Mouse (Mus musculus) heart, embryonic 11.5 days (tissue): ENCODE measurements at regions not wholly inside any gene's neighbourhood (a gene's known extent, or its start where the extent isn't known, plus 50 kb on each side); places are given as distances from the start of the nearest gene placed in this dataset.

ENCODE experiments used
- ATAC-seq: fragments of 200-750 bp; cut with Nextera tagmentation; replicated peaks from 2 replicates; pipeline ENCODE4 v1.8.0; 2017; ENCODE audit warnings: moderate library complexity; ENCODE audit not compliant: insufficient number of reproducible peaks, low FRiP score, low TSS enrichment
- H3K27ac ChIP-seq: fragments of 300-500 bp; sonication (generic); 2 replicates; pipeline ENCODE4 v1.5.1; 2014; ENCODE audit warnings: mild to moderate bottlenecking, low read depth, low read length
- H3K27me3 ChIP-seq: fragments of 300-500 bp; sonication (generic); 2 replicates; pipeline ENCODE4 v1.6.1; 2014; ENCODE audit warnings: mild to moderate bottlenecking, low read length, mixed read lengths; ENCODE audit not compliant: control insufficient read depth, insufficient read depth
- H3K36me3 ChIP-seq: fragments of 300-500 bp; sonication (generic); 2 replicates; pipeline ENCODE4 v1.6.1; 2014; ENCODE audit warnings: mild to moderate bottlenecking, low read length, moderate library complexity, mixed read lengths; ENCODE audit not compliant: control insufficient read depth, insufficient read depth
- H3K4me1 ChIP-seq: fragments of 300-500 bp; sonication (generic); 2 replicates; pipeline ENCODE4 v1.6.1; 2014; ENCODE audit warnings: low read length; ENCODE audit not compliant: control insufficient read depth, insufficient read depth
- H3K4me2 ChIP-seq: fragments of 300-500 bp; sonication (generic); 2 replicates; pipeline ENCODE4 v1.6.1; 2014; ENCODE audit warnings: mild to moderate bottlenecking, moderate library complexity
- H3K4me3 ChIP-seq: fragments of 300-500 bp; sonication (generic); 2 replicates; pipeline ENCODE4 v1.5.1; 2014; ENCODE audit warnings: low read depth, low read length
- H3K9ac ChIP-seq: fragments of 300-500 bp; sonication (generic); 2 replicates; pipeline ENCODE4 v1.6.1; 2014; ENCODE audit warnings: mild to moderate bottlenecking, low read depth, low read length, moderate library complexity
- H3K9me3 ChIP-seq: fragments of 300-500 bp; sonication (generic); replicated peaks from 2 replicates; pipeline ENCODE4 v1.6.1; 2016; ENCODE audit warnings: low read length; ENCODE audit not compliant: control insufficient read depth
- WGBS: fragments of 180-500 bp; shearing (Covaris S2); extraction: QIAGEN DNeasy Blood & Tissue Kit; methylation state at CpG from one replicate; pipeline ENCODE4 v1.1.7; 2014; ENCODE audit not compliant: insufficient replicate concordance; 5-methylcytosine and 5-hydroxymethylcytosine counted together

GRCm38 (mm10) chr6:133973205-133973838, 62.2 kb upstream of the Etv6 start:
- no peak for ATAC-seq
- H3K4me3 ChIP-seq, result no peak overlapping the region
- no peak overlapping the region for H3K27ac ChIP-seq
- 84% methylated on average over 7 of the region's 7 CpGs for WGBS
- H3K9me3 ChIP-seq, result no peaks in the 10 kb centered on the region
- H3K4me2 ChIP-seq, result no peak overlapping the region
- H3K4me1 ChIP-seq, result no peaks in the 10 kb centered on the region
- no peaks in the 10 kb centered on the region for H3K27me3 ChIP-seq
- no peak overlapping the region for H3K9ac ChIP-seq
- H3K36me3 ChIP-seq, result no peaks in the 10 kb centered on the region

GRCm38 (mm10) chr6:133975951-133976350, 59.5 kb upstream of the Etv6 start:
- H3K9ac ChIP-seq, result no peak overlapping the region
- no peaks in the 10 kb centered on the region for H3K9me3 ChIP-seq
- H3K27me3 ChIP-seq, result no peaks in the 10 kb centered on the region
- no peaks in the 10 kb centered on the region for H3K4me1 ChIP-seq
- no peaks in the 10 kb centered on the region for H3K36me3 ChIP-seq
- H3K4me2 ChIP-seq, result no peak overlapping the region
- H3K4me3 ChIP-seq, result no peak overlapping the region
- no peak overlapping the region for H3K27ac ChIP-seq
- 65% methylated on average over 1 of the region's 1 CpGs for WGBS
- ATAC-seq, result no peak

- Histone ChIP-seq H3K9ac (no peak overlapping the region), H3K27me3 (no peaks in the 10 kb centered on the region), H3K4me3 (no peak overlapping the region), H3K4me1 (no peaks in the 10 kb centered on the region), H3K36me3 (no peaks in the 10 kb centered on the region), H3K4me2 (no peak overlapping the region), H3K27ac (no peak overlapping the region), H3K9me3 (no peaks in the 10 kb centered on the region)
- no peak for ATAC-seq
- WGBS, result 41% methylated on average over 6 of the region's 6 CpGs
These were observed 58.6 kb upstream of the Etv6 start for GRCm38 (mm10) chr6:133976854-133977253.

- H3K9ac ChIP-seq, result no peak overlapping the region
- H3K9me3 ChIP-seq, result no peaks in the 10 kb centered on the region
- H3K4me1 ChIP-seq, result no peaks in the 10 kb centered on the region
- no peak for ATAC-seq
- no peak overlapping the region for H3K4me2 ChIP-seq
- H3K4me3 ChIP-seq, result no peak overlapping the region
- H3K36me3 ChIP-seq, result no peaks in the 10 kb centered on the region
- no peak overlapping the region for H3K27ac ChIP-seq
- no peaks in the 10 kb centered on the region for H3K27me3 ChIP-seq
- 73% methylated on average over 10 of the region's 10 CpGs for WGBS
These were observed 51.5 kb upstream of the Etv6 start for GRCm38 (mm10) chr6:133983804-133984514.

- 41% methylated on average over 16 of the region's 16 CpGs for WGBS
- H3K9me3 ChIP-seq, result no peaks in the 10 kb centered on the region
- ATAC-seq, result no peak
- H3K27me3 ChIP-seq, result no peaks in the 10 kb centered on the region
- no peak overlapping the region for H3K9ac ChIP-seq
- H3K4me2 ChIP-seq, result peak overlapping the region; percentile 40
- H3K36me3 ChIP-seq, result no peaks in the 10 kb centered on the region
- H3K4me1 ChIP-seq, result no peaks in the 10 kb centered on the region
- no peak overlapping the region for H3K27ac ChIP-seq
- H3K4me3 ChIP-seq, result no peak overlapping the region
These were observed 50.7 kb upstream of the Etv6 start for GRCm38 (mm10) chr6:133984666-133985355.
